Mouse (Mus musculus): ENCODE measurements around the gene Cpsf4. TPM values are rescaled to one million over a fixed set of nuclear protein-coding genes. Genes with fewer than 3 reads are reported as not detected.
"Not testable (repeated sequence)": the region's sequence is repeated elsewhere in the genome, so short reads cannot be mapped to it uniquely, and the experiment has no call there.

Cpsf4 gene
- total RNA-seq, 1 experiment from 2014 or later, result 31.9 TPM

DNA sequence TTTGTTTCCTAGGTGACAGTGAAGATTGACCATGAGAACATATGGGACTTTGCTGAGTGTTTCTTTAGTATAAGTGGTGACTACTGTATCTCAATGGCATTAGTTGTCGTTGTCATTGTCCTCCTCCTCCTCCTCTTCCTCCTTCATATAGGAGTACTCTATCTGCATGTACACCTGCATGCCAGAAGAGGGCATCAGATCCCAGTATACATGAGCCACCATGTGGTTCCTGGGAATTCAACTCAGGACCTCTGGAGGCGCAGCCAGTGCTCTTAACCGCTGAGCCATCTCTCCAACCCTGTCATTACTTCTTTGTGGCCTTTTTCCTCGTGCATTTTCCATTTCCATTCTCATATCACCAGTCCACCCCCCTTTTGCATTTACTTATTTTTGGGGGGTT lies 47.7 kb downstream of the Cpsf4 start:
- ATAC-seq (ENCODE audit: extremely low read depth, insufficient number of reproducible peaks, low FRiP score, poor library complexity, severe bottlenecking), result no peak

DNA sequence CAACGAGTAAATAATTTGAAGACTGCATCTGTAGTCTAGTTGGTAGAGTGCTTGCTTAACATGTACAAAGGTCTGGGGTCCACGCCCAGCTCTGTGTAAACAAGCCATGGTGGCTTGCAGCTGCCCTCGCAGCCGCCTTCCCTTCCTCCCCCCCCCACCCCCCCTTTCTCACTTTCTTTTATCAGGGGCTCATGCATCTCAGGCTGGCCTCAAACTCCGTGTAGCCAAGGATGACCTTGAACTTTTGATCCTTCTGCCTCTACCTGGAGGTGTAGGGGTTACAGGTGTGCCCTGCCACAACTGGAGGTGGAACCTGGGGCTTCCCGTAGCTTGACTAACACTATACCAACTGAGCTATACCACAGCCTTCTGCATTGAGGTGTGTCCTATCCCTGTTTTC lies 50.7 kb downstream of the Cpsf4 start:
- ATAC-seq (ENCODE audit: extremely low read depth, insufficient number of reproducible peaks, low FRiP score, poor library complexity, severe bottlenecking), result no peak

DNA sequence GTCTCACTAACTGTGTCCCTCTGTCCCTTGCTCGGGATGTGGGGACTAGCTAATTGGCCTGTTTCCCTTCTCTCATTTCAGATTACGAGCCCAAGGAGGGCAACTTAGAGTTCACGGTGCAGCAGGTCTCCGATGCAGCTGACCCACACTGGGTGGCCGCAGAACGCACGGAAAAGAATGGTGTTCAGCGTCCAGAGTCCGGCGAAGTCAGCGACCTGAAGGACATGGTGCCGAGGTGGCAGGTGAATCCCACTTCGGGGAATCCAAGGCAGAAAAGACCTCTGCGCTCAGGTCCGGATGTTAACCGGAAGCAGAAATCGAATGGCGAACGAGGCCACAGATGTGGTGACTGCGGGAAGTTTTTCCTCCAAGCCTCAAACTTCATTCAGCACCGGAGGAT lies 51.2 kb downstream of the Cpsf4 start:
- ATAC-seq (ENCODE audit: extremely low read depth, insufficient number of reproducible peaks, low FRiP score, poor library complexity, severe bottlenecking), result no peak

DNA sequence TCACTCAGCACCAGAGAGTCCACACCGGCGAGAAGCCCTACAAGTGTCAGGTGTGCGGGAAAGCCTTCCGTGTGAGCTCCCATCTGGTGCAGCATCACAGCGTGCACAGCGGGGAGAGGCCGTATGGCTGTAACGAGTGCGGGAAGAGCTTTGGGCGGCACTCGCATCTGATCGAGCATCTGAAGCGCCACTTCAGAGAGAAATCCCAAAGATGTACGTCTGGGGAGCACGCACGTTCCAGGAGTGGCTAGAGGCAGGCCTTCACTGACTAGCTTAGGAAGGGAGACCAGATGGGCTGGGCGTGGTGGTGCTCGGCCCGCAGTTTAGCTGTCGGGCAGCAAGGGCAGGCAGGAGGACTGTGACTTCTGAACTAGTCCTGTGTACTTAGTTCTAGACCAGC lies 51.7 kb downstream of the Cpsf4 start:
- ATAC-seq (ENCODE audit: extremely low read depth, insufficient number of reproducible peaks, low FRiP score, poor library complexity, severe bottlenecking), result no peak

DNA sequence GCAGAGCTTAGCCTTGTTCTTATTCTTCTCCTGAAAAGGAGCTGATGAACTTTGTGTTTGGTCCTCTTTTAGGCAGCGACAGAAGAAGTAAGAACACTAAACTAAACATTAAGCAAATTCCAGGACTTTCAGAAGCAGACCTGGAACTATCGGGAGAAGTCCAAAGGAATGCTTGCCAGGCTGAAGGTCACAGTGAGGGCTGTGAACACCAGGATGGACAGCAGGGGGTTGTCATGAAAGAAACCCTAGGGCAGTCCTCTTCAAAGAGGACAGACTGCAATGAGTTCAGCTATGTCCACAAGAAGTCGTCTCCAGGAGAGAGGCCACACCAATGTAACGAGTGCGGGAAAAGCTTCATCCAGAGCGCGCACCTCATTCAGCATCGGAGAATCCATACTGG lies 53.0 kb downstream of the Cpsf4 start:
- ATAC-seq (ENCODE audit: extremely low read depth, insufficient number of reproducible peaks, low FRiP score, poor library complexity, severe bottlenecking), result no peak

DNA sequence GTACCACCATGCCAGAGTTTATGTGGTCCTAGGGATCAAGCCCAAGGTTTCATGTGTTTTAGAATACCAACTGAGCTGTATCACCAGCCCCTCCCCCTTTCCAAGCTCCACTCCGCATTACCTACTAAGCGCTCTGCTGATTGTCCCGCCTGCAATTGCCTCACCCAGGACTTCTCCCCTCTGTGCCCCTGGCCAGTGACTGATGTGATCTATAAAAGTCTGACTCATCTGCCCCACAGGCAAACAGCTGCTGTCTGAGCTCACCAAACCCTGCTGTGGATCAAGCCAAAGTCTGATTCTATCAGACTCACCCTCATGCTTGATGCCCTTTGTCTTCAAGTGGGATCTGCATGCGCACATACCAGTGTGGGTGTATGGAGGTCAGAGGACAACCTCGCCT lies 55.8 kb downstream of the Cpsf4 start:
- no peak for ATAC-seq (ENCODE audit: extremely low read depth, insufficient number of reproducible peaks, low FRiP score, poor library complexity, severe bottlenecking)

DNA sequence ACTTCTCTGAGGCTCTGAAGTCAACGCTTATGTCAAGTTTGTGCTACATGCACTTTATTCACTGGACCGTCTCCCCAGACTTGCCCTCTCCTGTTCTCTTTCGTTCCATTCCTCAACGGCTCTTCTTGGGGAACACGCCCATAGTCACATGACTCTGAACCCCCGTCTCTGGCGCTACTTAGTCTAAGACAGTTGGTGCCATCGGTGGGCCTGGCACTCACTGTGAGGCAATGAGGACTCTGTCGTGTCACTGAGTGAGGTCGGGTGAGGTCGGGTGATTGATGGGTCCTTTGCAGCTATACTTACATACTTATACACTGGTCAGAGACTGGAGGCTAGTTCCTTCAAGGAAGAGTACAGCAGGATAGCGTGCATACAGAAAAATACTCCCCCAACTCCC lies 56.4 kb downstream of the Cpsf4 start:
- no peak for ATAC-seq (ENCODE audit: extremely low read depth, insufficient number of reproducible peaks, low FRiP score, poor library complexity, severe bottlenecking)

DNA sequence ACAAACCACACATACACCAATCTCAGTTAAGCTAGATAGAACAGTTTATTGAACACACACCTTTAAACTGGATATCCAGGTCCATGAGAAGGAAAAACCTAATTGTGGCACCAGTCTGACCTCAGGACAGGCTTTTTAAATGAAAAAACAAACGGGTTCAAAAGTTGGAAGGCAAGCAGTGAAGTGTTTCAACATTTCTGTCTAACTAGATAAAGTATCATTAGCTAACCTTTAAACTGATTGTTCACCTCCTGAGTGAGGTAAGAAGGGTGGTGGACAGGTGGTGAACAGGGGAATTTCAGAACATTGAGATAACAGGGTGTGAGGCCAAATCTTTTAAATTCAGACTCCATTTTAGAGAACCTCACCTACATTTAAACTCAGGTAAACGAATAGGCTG lies 59.4 kb downstream of the Cpsf4 start:
- ATAC-seq (ENCODE audit: extremely low read depth, insufficient number of reproducible peaks, low FRiP score, poor library complexity, severe bottlenecking), result no peak

DNA sequence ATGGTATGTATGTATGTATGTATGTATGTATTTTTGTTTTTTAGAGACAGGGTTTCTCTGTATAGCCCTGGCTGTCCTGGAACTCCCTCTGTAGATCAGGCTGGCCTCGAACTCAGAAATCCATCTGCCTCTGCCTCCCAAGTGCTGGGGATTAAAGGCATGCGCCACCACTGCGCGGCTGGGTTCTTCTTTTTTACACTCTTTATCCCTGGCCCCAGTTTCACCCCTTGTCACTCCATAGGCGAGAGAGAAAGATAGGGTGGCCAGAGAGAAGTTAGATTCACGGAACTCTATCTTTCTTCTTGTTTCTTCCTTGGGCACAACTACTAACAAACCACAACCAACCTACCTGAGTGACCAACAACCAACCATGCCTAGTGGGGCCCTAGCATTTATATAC lies 62.3 kb downstream of the Cpsf4 start:
- ATAC-seq (ENCODE audit: extremely low read depth, insufficient number of reproducible peaks, low FRiP score, poor library complexity, severe bottlenecking), result not testable (repeated sequence)

DNA sequence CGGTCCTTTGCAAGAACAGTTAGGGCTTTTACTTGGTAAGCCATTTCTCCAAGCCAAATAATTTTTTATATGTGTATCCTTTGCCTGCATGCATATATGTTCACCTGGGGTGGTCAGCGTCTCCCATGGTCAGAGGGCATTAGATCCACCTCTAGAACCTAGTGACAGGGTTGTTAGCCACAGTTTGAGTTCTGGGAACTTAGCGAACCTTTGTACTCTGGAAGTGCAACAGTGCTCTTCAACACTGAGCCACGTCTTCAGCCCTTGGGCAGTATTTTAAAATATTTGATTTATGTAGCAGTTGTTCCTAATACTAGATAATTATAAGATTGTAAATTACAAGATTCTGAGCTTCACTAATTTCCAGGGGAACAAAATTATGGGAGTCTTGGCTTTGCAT lies 63.6 kb downstream of the Cpsf4 start:
- ATAC-seq (ENCODE audit: extremely low read depth, insufficient number of reproducible peaks, low FRiP score, poor library complexity, severe bottlenecking), result no peak

DNA sequence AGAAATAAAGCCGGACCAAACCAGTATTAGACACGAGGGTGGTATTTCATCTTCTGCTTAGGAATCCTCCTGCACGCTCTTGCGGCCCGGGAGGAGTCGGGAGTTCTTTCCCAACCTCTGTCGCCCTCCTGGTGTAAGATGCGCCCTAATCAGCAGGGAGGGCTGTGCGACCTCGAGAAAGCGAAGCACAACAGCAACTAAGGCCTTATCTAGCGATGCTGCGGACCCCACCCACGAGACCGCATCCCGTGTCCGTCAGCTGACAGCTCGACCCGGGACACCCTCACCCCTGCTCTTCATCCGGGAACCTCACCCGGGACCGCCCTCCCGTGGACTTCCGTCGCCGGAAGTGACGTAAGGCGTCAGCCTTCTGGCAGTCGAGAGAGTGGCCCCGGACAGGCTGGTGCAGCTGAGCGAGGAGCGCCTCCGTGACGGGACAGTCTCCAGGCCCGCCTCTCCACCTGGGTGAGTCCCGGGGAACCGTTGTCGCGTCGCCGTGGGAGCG lies 64.4 kb downstream of the Cpsf4 start, which contains the start of gene Zfp655:
Zfp655 (plus strand) TSS at position 349 of the 505 bp plus-strand sequence.
- ATAC-seq (ENCODE audit: extremely low read depth, insufficient number of reproducible peaks, low FRiP score, poor library complexity, severe bottlenecking), result peak; percentile 97

Other genes with a start within 250 kb of the Cpsf4 start
- 14.4 and 19.2 TPM in 2 replicates for gene Smurf1, start 201.4 kb upstream of the Cpsf4 start, total RNA-seq (2017)
- gene Gm4871, start 134.5 kb upstream of the Cpsf4 start, total RNA-seq (2017), result not detected in 2 replicates
- not detected in 2 replicates for gene 1700018F24Rik, start 124.2 kb upstream of the Cpsf4 start, total RNA-seq (2017)
- gene Arpc1a, start 83.4 kb upstream of the Cpsf4 start, total RNA-seq (2017), result 71.2 and 79.7 TPM in 2 replicates
- not detected in 2 replicates for gene Kpna7, start 83.2 kb upstream of the Cpsf4 start, total RNA-seq (2017)
- 524 and 552 TPM in 2 replicates for gene Arpc1b, start 53.0 kb upstream of the Cpsf4 start, total RNA-seq (2017)
- 73.3 and 79.9 TPM in 2 replicates for gene Pdap1, start 27.0 kb upstream of the Cpsf4 start, total RNA-seq (2017)
- 170 and 185 TPM in 2 replicates for gene Bud31, start 26.9 kb upstream of the Cpsf4 start, total RNA-seq (2017)
- gene Ptcd1, start 105 bp upstream of the Cpsf4 start, total RNA-seq (2017), result 20.3 and 20.8 TPM in 2 replicates
- 71.6 and 81.6 TPM in 2 replicates for gene Atp5j2, start 24.8 kb downstream of the Cpsf4 start, total RNA-seq (2017)
- gene Zkscan14, start 34.7 kb downstream of the Cpsf4 start, total RNA-seq (2017), result 39.6 and 44.0 TPM in 2 replicates
- gene Zkscan5, start 37.3 kb downstream of the Cpsf4 start, total RNA-seq (2017), result 6.6 and 8.5 TPM in 2 replicates
- gene Zfp655, start 64.5 kb downstream of the Cpsf4 start, total RNA-seq (2017), result 33.1 and 35.4 TPM in 2 replicates
- gene Zscan25, start 113.3 kb downstream of the Cpsf4 start, total RNA-seq (2017), result 9.3 and 10.5 TPM in 2 replicates
- not detected in 2 replicates for gene Cyp3a57, start 178.1 kb downstream of the Cpsf4 start, total RNA-seq (2017)